Mouse (Mus musculus): Measurements from ENCODE around the gene Tuba3b.

Gene Tuba3b

DNA sequence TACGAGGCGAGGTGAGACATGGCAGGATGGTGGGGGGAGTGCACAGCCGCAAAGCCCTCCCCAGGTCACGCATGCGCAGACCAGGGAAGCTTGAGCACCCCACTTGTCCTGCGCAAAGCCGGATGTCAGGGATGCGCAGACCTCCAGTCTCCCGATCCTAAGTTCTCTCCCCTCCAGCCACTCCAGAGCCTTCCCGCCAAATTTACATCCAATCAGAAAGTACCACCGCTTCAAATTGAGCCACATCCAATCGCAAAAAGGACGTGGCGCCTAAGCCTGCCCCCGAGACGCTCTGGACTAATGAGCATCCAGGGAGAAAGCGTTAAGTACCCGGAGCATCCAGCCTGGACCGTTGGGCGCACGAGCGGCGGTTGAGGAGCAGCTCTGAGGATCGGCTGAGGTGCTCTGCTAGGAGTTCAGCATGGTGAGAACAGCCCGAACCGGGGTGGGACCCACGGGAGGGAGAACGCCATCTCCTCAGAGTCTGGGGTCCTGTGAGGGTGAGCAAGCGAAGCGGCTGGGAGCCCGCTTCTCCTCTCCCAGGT is at the start of gene Tuba3b:
Tuba3b (plus strand) TSS at position 92 of the 545 bp plus-strand sequence.
- DNase-seq (ENCODE audit: low spot score in 2 of 2) = no peak

DNA sequence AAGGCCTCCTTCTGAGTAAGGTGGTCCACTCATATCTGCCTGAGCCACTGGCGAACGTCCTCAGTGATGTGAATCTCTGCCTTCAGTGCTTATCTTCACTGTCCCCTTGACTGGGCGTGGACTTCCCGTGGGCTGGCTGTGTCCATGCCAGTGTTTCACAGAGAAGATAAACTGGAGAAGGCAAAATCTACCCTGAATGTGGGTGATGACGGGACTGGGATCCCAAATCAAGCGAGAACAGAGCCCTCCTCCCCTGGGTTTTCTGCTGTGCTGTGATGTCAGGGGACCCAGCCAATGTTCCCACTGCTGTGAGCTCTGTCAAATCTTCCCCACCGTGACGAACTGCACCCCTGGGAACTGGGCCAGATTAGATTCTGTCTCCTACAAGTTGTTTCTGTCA is 48.3 kb upstream of the Tuba3b start:
- no peak for DNase-seq (ENCODE audit: low spot score in 2 of 2)

GRCm38 (mm10) chr6:145567832-145568231 is 47.7 kb upstream of the Tuba3b start:
- no peak for DNase-seq (ENCODE audit: low spot score in 2 of 2)

DNA sequence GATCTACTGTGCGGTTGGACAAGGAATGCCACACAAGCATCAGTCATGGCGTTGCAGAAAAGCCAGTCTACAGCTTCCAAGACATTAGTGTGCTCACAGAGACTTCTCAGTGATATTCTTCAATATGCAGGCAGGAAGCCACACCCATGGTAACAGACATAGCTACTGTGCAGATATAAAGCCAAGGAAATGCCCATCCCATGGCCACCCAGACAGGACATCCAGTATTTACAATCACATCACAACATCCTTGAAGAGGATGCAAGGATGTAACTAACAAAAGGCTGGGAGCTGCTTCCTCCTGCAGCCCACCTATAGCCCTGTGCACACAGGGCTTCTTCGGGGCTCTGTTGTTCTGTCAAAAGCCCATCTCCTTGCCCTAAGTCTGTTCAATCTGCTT is 46.9 kb upstream of the Tuba3b start:
- DNase-seq (ENCODE audit: low spot score in 2 of 2) = no peak

DNA sequence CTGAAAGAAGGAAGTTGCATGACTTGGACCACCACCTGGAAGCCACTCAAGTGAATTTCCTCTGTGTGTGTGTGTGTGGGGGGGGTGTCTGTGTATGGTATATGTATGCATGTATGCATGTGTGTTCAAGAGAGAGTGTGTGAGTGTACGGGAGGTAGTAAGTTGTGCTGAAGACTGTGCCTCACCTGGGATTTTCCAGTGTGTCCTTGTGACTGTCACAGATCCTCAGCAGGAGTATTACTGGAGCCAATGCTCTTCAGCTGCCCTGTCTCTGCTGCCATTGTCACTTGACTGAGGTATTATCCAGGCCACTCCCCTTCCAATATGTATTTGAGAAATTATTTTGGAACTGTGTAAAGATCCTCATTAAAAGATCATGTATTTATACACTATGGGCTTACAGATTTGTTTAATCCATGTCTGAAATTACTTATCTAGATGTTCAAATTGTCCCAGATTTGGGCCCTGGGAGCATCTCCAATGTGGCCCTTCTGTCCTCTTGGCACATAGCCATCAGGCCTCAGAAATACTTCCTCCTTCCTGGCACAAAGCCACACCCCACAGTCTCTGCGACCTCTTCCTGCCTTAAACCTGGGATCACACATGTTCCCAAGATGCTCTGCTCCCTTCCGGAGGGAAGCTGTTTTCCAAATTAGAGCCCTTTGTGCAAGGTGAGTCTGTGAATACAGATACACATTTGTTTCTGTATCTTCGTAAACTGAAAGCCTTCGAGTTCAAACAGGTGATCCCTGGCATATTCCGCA is 42.1 kb upstream of the Tuba3b start:
- DNase-seq (ENCODE audit: low spot score in 2 of 2) = no peak

- DNase-seq (ENCODE audit: low spot score in 2 of 2) = no peak
Observed at GRCm38 (mm10) chr6:145576762-145577161, 38.8 kb upstream of the Tuba3b start.

- DNase-seq (ENCODE audit: low spot score in 2 of 2) = no peak
Observed at GRCm38 (mm10) chr6:145578457-145579185, 36.9 kb upstream of the Tuba3b start.

DNA sequence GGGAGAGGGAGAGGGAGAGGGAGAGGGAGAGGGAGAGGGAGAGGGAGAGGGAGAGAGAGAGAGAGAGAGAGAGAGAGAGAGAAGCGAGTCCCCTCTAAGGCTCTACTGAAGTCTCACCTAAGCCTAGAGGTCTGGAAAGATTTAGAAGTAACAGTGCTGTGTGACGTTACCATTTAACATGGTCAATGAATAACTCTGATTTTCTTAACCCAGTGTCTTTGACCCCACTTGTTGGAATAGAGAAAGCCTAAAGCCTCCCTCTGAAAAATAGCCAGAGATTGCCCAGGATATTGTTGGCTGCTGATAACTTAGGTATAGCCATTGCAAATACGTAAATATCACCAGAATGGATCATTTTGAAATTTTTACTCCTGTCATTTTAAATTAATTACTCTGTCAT is 35.8 kb upstream of the Tuba3b start:
- DNase-seq (ENCODE audit: low spot score in 2 of 2) = no peak

DNA sequence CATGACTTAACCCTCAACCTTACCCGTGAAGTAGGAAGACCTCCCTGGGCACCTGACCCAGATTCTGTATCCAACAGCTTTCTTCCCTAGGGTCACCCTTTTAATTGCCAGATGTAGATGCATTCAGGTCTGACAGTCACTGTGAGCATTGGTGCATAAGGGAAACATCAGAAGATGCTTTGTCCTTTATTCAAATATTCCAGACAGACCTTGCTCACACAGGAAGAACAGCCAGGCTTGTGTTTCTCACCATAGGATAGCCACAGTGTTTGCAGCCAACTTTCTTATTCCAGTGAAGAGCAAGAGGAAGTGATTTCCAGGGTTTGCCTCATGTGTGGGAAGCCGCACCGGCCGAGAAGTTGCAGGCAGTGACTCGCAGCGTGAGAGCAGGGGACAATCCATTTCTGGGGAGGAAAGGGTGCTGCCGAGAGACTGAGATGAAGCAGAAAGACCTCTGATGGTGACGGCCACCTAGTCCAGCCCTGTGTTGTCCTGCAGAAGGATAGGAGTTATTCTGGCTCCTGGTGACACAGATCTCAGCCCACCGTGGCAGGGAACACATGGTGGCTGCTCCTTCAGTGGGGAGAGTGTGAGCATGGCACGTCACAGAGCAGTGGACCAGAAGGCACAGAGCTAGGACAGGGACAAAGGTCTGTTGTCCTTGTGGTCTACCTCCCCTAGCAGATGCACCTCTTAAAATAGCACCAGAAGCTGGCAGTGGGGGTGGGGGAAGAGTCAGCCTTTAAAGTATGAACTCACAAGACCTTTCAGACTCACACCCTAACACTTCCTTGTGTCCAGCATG is 34.0 kb upstream of the Tuba3b start:
- DNase-seq (ENCODE audit: low spot score in 2 of 2) = no peak

DNA sequence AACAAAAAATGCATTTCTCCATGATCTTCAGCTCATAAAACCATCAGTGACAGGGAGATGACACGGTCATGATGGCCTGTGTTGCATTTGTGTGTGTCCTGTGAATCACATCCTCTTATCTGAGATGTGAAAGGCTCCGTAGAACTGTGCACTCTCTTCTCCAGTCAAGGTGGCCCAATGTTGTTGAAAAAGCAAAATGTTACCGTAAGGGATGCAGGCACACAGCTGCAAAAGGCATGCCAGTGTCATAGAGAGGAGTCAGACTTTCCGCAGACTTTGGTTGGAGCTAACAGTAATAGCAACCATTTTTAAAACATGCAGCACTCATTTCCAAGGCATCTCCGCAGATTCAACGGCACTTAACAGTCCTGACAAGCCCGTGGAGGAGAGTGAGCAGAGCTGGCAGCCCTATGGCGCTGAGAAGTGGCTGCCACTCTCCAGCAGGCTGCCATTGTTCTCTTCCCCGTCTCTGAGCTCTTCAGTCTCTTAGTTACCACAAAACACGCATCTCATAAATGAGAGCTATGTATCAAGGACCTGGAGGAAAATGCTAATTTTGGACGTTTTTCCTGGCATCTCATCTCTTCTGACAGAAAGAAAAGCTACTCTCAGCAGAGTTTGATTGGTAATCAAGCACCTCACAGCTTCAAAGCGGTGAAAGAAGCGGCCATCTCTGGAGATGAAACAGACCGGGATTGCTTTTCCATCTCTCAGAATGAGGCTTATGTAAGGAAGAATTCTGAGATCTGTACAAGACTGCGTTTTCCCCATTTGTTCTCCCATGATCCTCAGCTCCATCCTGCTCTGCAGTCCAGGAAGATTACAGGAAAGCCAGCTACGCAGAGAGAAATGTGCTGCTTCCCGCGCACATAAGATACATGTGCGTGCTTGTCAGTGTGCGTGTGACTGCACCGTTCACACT is 30.2 kb upstream of the Tuba3b start:
- peak in 1 of 2 experiments; percentile 41 for DNase-seq (ENCODE audit: low spot score in 2 of 2)

GRCm38 (mm10) chr6:145590501-145591293 is 24.9 kb upstream of the Tuba3b start:
- no peak for DNase-seq (ENCODE audit: low spot score in 2 of 2)

DNA sequence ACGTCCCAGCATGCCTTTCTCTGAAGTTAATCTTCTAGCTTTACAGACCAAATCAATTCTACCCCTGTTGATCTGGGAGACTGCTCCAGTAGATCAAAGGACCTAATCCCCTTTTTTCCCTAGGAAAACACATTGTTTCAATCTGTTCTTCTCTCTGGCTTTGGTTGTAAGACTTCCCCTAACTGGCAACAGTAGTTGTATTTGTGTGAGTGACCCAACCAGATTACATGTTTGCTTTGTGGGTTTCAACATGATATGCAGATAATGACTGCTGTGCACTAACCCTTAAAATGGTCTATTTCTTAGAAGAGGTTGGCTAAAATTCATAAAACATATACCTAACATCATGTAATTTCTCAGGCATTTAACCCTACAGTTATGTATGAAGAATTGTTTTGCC is 24.0 kb upstream of the Tuba3b start:
- DNase-seq (ENCODE audit: low spot score in 2 of 2) = no peak

DNA sequence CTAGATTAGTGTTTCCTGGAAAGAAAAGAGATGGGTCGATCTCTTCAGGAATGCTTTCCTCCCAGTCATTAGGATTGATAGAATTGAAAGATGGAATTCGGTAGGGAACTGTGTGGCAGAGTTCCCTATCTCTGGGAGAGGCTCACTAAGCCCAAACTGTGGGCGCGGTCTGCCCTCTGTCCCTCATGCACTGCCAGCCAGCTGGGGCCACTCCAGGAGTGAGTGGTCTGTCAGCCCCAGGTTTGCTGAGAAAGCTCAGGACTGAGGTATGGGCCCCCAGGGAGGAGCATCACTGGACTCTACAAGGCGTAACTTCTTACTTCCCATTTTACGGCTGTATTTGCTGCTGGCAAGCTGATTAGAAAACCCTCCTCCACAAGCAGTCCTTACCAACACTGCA is 23.5 kb upstream of the Tuba3b start:
- DNase-seq (ENCODE audit: low spot score in 2 of 2) = no peak

DNA sequence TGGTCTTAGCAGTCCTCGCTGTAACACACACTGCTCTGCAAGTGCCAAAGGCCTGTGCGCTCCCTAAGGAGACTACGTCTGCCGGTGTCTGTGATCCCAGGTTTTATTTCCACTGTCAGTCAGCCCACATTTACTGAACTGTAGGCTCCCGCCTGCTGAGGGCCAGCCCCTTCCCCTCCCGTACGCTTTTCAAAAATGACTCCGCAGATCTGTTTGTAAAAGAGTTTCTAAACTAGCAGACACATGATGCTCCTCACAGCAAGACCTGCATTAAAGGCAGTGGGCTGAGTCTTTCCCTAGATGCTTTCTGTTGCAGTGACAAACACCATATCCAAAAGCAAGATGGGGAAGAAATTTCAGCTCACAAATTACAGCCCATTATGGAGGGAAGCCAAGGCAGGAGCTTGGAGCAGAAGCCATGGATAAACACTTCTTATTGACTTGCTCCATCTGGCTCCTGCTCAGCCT is 23.0 kb upstream of the Tuba3b start:
- no peak for DNase-seq (ENCODE audit: low spot score in 2 of 2)

DNA sequence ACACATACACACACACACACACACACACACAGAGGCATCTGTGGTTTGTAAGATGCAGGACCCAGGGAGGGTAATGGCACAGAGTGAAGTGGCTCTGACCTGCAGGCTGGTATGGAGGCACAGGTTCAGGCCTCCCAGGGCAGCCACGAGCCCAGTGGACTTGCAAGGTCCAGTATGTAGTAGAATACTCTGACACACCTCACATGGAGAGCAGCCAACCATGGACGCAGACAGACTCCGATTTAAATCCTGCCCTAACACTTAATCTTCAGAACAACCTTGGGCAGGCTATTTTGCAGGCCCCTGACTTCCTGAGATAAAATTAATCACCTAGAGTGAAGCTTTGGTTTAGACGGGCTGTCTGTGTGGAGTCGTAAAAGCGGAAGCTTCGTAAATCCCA is 21.6 kb upstream of the Tuba3b start:
- no peak for DNase-seq (ENCODE audit: low spot score in 2 of 2)

DNA sequence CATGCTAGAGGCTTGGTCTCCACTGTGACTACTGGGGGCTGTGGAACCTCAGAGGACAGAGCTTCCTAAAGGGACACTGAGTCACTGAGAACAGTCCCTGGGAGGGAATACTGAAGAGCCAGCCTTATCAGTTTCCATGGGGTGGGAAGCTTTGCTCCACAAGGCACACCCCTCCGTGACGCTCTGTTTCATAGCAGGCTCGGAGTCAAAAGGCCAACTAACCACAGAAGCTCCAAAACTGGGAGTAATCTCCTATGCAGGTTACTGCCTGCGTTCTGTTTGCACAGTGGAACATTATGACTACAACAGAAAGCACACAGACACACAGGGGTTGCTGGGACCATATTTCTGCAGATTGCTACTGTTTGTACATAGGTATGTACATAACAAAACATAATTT is 19.7 kb upstream of the Tuba3b start:
- DNase-seq (ENCODE audit: low spot score in 2 of 2) = no peak

- DNase-seq (ENCODE audit: low spot score in 2 of 2) = peak in 1 of 2 experiments; percentile 40
Observed at GRCm38 (mm10) chr6:145598794-145599555, 16.6 kb upstream of the Tuba3b start.

- DNase-seq (ENCODE audit: low spot score in 2 of 2) = no peak
Observed at GRCm38 (mm10) chr6:145604126-145604525, 11.4 kb upstream of the Tuba3b start.

DNA sequence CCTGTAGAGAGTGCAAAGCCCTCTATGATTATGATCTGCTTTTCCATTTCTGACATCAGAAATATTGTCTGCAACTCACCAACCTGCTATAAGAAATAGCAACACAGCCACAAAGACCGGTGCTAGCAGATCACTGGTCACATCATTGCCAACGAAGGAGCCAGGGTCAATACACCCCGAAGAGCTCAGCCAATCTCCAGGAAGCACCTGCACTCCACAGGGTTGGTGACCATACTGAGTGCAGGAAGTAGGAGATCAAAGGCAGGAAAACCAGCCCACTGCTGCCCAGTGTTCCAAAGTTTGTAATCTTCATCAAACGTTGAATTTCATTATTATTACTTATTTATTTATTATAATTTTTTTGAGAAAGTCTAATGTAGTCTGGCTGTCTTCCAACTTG is 10.9 kb upstream of the Tuba3b start:
- DNase-seq (ENCODE audit: low spot score in 2 of 2) = no peak

Measured in right cerebral cortex, postnatal 10 days (tissue).